Mouse (Mus musculus) embryonic facial prominence, embryonic 11.5 days (tissue): Measurements from ENCODE around the gene Rpain. TPM values are rescaled to one million over a fixed set of nuclear protein-coding genes. Genes with fewer than 3 reads are reported as not detected.
A peak's percentile ranks its signal among the peaks of the same experiment; 100 is the strongest.

ENCODE experiments used
- ATAC-seq: fragments of 200-750 bp; cut with Nextera tagmentation; replicated peaks from 2 replicates; pipeline ENCODE4 v1.8.0; 2017; ENCODE audit warnings: low read depth; ENCODE audit not compliant: insufficient number of reproducible peaks, low FRiP score, low TSS enrichment
- DNase-seq: peaks from one replicate; pipeline ENCODE4 v3.0.0-alpha.2; 2015; ENCODE audit warnings: low spot score
- H3K27ac ChIP-seq: fragments of 300-500 bp; sonication (generic); replicated peaks from 2 replicates; pipeline ENCODE4 v1.5.1; 2014; ENCODE audit warnings: mild to moderate bottlenecking, low read depth, low read length, control low read depth
- H3K27me3 ChIP-seq: fragments of 300-500 bp; sonication (generic); 2 replicates; pipeline ENCODE4 v1.6.1; 2014; ENCODE audit warnings: mild to moderate bottlenecking, low read length, moderate library complexity, mixed read lengths; ENCODE audit not compliant: control insufficient read depth, insufficient read depth
- H3K36me3 ChIP-seq: fragments of 300-500 bp; sonication (generic); replicated peaks from 2 replicates; pipeline ENCODE4 v1.6.1; 2014; ENCODE audit warnings: low read depth, mild to moderate bottlenecking, low read length, moderate library complexity, mixed read lengths; ENCODE audit not compliant: control insufficient read depth, insufficient read depth
- H3K4me1 ChIP-seq: fragments of 300-500 bp; sonication (generic); 2 replicates; pipeline ENCODE4 v1.6.1; 2014; ENCODE audit warnings: low read length, mixed read lengths; ENCODE audit not compliant: control insufficient read depth, insufficient read depth
- H3K4me2 ChIP-seq: fragments of 300-500 bp; sonication (generic); 2 replicates; pipeline ENCODE4 v1.6.1; 2014; ENCODE audit warnings: low read depth, mild to moderate bottlenecking, control low read depth, low read length, moderate library complexity
- H3K4me3 ChIP-seq: fragments of 300-500 bp; sonication (generic); 2 replicates; pipeline ENCODE4 v1.5.1; 2014; ENCODE audit warnings: low read depth, low read length, control low read depth
- H3K9ac ChIP-seq: fragments of 300-500 bp; sonication (generic); replicated peaks from 2 replicates; pipeline ENCODE4 v1.6.1; 2014; ENCODE audit warnings: mild to moderate bottlenecking, control low read depth, low read length
- H3K9me3 ChIP-seq: fragments of 300-500 bp; sonication (generic); replicated peaks from 2 replicates; pipeline ENCODE4 v1.6.1; 2016; ENCODE audit warnings: mild to moderate bottlenecking, low read length, inconsistent platforms, mixed read lengths; ENCODE audit not compliant: control insufficient read depth
- WGBS: fragments of 180-500 bp; shearing (Covaris S2); extraction: QIAGEN DNeasy Blood & Tissue Kit; methylation state at CpG from one replicate; pipeline ENCODE4 v1.1.7; 2014; 5-methylcytosine and 5-hydroxymethylcytosine counted together
- polyA plus RNA-seq: library from polyadenylated mRNA; unstranded; fragments of >200 nt; fragmentation: Nextera tagmentation; extraction: Ambion mirVana; gene quantifications from 2 replicates; pipeline ENCODE4 v1.2.1, GENCODE M21; 2014

The Rpain gene
- polyA plus RNA-seq, 1 experiment from 2014 or later: 62.5 TPM

DNA sequence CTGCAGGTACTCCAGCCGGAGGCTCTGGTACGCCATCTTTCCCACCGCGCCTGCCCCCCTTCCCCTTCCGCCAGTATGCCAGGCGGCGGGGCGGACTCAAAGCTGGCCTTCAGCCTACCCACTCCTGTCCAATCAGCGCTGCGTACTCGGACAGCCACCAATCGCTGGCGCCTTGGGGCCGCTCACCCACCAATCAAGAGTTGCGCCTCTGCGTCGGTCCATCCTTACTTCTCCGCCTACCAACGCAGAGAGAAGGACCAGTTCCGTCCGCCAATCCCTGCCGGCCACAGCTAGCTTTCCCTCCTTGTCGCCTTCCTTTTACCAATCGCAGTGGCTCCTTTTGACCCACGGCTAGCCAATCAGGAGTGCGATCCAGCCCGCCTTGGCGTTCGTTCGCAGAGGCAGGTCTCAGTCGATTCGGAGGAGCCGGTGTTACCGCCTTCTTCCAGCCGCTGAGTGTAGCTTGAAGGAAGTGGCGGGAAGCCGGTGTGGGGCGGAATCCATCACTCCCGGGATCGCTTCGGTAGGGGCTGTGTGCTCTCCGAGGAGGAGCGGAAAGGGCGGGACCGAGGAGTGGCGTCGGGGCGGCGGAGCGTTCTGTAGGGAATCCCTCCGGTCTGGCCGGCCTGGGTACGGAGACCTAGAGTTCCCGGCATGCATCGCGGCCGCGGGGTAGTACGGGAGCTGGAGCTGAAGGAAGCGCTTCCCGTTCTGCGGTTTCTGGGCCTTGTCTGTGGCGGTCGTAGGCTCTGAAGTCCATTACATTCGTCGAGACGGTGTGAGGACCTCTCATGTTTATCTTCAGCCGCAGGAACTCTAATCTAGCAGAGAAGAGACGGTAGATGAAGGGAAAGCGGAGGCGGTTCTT lies 49.4 kb downstream of the Rpain start, which contains the start of the genes Mis12 and Derl2:
Mis12 (plus strand) TSS at position 411 of the 868 bp plus-strand sequence.
Derl2 (minus strand) TSS at position 641 of the 868 bp plus-strand sequence.
- Histone ChIP-seq H3K27me3 (no peaks in the 10 kb centered on the region), H3K4me1 (no peaks in the 10 kb centered on the region), H3K9ac (peak within 1 kb of the TSS; percentile 91), H3K4me2 (peak within 1 kb of the TSS; percentile 57), H3K27ac (peak within 1 kb of the TSS; percentile 80), H3K4me3 (peak within 1 kb of the TSS; percentile 87), H3K36me3 (no peaks in the 10 kb centered on the region), H3K9me3 (no peaks in the 10 kb centered on the region)
- DNase-seq (peak; percentile 98), ATAC-seq (peak; percentile 100)
- under 1% methylated on average over 68 of the region's 71 CpGs for WGBS

Other genes with a start within 250 kb of the Rpain start
- gene Zfp3, start 206.0 kb upstream of the Rpain start, polyA plus RNA-seq: 6.7 and 7.3 TPM in 2 replicates
- not detected in 2 replicates for gene Scimp, start 157.6 kb upstream of the Rpain start, polyA plus RNA-seq
- gene Rabep1, start 125.4 kb upstream of the Rpain start, polyA plus RNA-seq: 36.2 and 36.6 TPM in 2 replicates
- gene Nup88, start 240 bp upstream of the Rpain start, polyA plus RNA-seq: 187 and 193 TPM in 2 replicates
- gene C1qbp, start 12.8 kb downstream of the Rpain start, polyA plus RNA-seq: 274 TPM in 2 replicates
- 24.8 and 25.5 TPM in 2 replicates for gene Dhx33, start 34.2 kb downstream of the Rpain start, polyA plus RNA-seq
- gene Mis12, start 49.4 kb downstream of the Rpain start, polyA plus RNA-seq: 58.8 and 64.9 TPM in 2 replicates
- gene Derl2, start 49.6 kb downstream of the Rpain start, polyA plus RNA-seq: 43.3 and 47.7 TPM in 2 replicates
- gene 6330403K07Rik, start 63.3 kb downstream of the Rpain start, polyA plus RNA-seq: 82.8 and 92.3 TPM in 2 replicates
- gene Nlrp1a, start 174.5 kb downstream of the Rpain start, polyA plus RNA-seq: not detected in 2 replicates